Mouse (Mus musculus): Measurements from ENCODE around the gene H2al1e. TPM values are rescaled to one million over a fixed set of nuclear protein-coding genes. Genes with fewer than 3 reads are reported as not detected.
A peak's percentile ranks its signal among the peaks of the same experiment; 100 is the strongest.
"Not testable (repeated sequence)": the region's sequence is repeated elsewhere in the genome, so short reads cannot be mapped to it uniquely, and the experiment has no call there.

The H2al1e gene
- not detected in 2 replicates for total RNA-seq (2015)
- not detected in 2 replicates for total RNA-seq (2017)

GRCm38 (mm10) chrX:11311634-11312033, at the start of gene H2al1e:
Gene H2al1e (plus strand): TSS chrX:11311934.
- not testable (repeated sequence) for ATAC-seq (ENCODE audit: poor library complexity, severe bottlenecking)

- ATAC-seq (ENCODE audit: poor library complexity, severe bottlenecking), result no peak
These were observed 46.8 kb upstream of the H2al1e start for GRCm38 (mm10) chrX:11264918-11265317.

DNA sequence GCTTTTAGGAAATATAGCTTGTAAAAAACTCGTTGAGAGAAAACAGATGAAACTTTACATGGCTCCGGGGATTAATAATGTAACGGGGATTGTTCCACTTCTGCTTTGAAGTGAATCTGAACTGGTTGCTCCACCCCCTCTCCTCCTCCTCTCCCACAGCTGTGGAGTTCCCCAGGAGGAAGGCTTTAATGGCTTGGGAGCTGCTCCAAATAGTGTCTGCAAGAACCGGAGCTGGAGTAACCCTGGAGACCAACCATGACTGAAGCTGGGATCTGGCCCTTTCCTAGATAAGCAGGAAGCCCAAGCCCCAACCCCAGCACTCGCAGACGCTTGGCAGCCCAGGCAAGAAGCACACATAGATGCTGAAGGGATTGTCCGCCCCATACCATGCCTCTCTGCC, 43.9 kb upstream of the H2al1e start:
- ATAC-seq (ENCODE audit: poor library complexity, severe bottlenecking), result no peak

DNA sequence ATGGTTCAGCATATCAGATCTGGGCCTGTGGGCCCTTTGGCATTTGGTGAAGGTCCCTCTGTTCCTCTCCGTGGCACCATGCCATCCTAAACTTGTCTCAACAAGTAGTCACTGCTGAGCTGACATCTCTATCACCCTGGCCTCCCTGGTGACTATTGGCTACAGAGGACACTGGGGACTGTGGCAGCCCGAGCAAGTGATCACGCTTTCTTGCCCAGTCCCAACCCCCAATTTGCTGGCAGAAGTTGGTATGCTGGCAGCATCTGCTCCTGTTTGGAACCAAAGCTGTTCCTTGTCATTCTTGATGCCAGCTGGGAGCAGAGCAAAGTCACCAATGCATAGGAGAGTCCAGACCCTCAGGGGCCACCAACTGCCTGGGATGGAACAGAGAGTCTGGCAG, 42.7 kb upstream of the H2al1e start:
- no peak for ATAC-seq (ENCODE audit: poor library complexity, severe bottlenecking)

DNA sequence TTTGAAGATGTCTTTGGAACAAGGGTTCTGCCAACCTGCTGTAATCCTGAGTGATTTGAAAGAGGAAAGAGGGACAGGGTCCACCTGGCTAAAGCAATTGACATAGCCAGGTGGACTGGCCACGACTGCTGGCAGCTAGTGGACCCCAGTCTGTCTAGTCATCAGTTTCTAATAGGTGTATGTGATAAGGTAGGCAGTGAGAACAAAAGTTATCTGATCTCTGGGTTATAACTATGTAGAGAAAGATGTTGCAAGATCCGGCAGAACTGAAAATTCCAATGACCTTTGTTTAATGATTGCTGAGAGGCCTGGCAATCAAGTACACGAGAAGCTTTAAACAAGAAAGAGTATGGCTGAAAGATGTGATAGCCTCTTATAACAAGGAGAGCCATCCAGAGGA, 38.5 kb upstream of the H2al1e start:
- ATAC-seq (ENCODE audit: poor library complexity, severe bottlenecking), result no peak

- ATAC-seq (ENCODE audit: poor library complexity, severe bottlenecking), result no peak
These were observed 34.7 kb upstream of the H2al1e start for GRCm38 (mm10) chrX:11277083-11277482.

GRCm38 (mm10) chrX:11280741-11281140, 31.0 kb upstream of the H2al1e start:
- no peak for ATAC-seq (ENCODE audit: poor library complexity, severe bottlenecking)

- ATAC-seq (ENCODE audit: poor library complexity, severe bottlenecking), result no peak
These were observed 23.3 kb upstream of the H2al1e start for GRCm38 (mm10) chrX:11288306-11288882.

GRCm38 (mm10) chrX:11289244-11289643, 22.5 kb upstream of the H2al1e start:
- ATAC-seq (ENCODE audit: poor library complexity, severe bottlenecking), result no peak

DNA sequence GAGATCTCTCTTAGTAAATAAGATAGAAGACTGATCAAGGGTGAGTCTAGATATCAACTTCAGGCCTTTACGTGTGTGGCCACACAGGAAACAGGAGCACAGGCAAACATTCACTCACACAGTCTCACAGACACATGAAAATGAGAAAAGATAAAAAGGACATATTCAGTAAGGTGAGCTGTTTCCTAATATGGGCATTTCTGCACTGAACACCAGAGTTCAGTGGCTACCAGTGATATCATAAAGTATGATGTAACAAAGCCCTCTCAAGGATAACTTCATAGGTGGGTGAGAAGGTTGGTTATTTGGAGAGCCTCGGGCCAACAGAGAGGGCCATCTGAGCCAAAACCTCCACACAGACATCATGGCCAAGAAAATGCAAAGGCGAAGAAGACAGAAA, 12.8 kb upstream of the H2al1e start, which contains the start of gene H2al1a:
TSS of gene H2al1a (plus strand) at position 301 of the 400 bp plus-strand sequence.
- ATAC-seq (ENCODE audit: poor library complexity, severe bottlenecking), result not testable (repeated sequence)

DNA sequence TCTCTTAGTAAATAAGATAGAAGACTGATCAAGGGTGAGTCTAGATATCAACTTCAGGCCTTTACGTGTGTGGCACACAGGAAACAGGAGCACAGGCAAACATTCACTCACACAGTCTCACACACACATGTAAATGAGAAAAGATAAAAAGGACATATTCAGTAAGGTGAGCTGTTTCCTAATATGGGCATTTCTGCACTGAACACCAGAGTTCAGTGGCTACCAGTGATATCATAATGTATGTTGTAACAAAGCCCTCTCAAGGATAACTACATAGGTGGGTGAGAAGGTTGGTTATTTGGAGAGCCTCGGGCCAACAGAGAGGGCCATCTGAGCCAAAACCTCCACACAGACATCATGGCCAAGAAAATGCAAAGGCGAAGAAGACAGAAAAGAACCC, 9.6 kb upstream of the H2al1e start, which contains the start of gene H2al1b:
TSS of gene H2al1b (plus strand) at position 301 of the 400 bp plus-strand sequence.
- not testable (repeated sequence) for ATAC-seq (ENCODE audit: poor library complexity, severe bottlenecking)

DNA sequence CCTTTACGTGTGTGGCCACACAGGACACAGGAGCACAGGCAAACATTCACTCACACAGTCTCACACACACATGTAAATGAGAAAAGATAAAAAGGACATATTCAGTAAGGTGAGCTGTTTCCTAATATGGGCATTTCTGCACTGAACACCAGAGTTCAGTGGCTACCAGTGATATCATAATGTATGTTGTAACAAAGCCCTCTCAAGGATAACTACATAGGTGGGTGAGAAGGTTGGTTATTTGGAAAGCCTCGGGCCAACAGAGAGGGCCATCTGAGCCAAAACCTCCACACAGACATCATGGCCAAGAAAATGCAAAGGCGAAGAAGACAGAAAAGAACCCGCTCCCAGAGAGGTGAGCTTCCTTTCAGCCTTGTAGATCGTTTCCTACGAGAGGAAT, 6.4 kb upstream of the H2al1e start, which contains the start of gene H2al1c:
TSS of gene H2al1c (plus strand) at position 301 of the 400 bp plus-strand sequence.
- ATAC-seq (ENCODE audit: poor library complexity, severe bottlenecking), result not testable (repeated sequence)

- not testable (repeated sequence) for ATAC-seq (ENCODE audit: poor library complexity, severe bottlenecking)
These were observed 3.2 kb upstream of the H2al1e start, which contains the start of gene H2al1d for GRCm38 (mm10) chrX:11308524-11308923. Gene H2al1d (plus strand): TSS chrX:11308824.

GRCm38 (mm10) chrX:11314858-11315257, 3.1 kb downstream of the H2al1e start, which contains the start of gene H2al1f:
Gene H2al1f (plus strand): TSS chrX:11315158.
- ATAC-seq (ENCODE audit: poor library complexity, severe bottlenecking), result not testable (repeated sequence)

GRCm38 (mm10) chrX:11317956-11318355, 6.2 kb downstream of the H2al1e start, which contains the start of gene H2al1g:
Gene H2al1g (plus strand): TSS chrX:11318256.
- not testable (repeated sequence) for ATAC-seq (ENCODE audit: poor library complexity, severe bottlenecking)

DNA sequence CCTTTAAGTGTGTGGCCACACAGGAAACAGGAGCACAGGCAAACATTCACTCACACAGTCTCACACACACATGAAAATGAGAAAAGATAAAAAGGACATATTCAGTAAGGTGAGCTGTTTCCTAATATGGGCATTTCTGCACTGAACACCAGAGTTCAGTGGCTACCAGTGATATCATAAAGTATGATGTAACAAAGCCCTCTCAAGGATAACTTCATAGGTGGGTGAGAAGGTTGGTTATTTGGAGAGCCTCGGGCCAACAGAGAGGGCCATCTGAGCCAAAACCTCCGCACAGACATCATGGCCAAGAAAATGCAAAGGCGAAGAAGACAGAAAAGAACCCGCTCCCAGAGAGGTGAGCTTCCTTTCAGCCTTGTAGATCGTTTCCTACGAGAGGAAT, 9.5 kb downstream of the H2al1e start, which contains the start of gene H2al1h:
TSS of gene H2al1h (plus strand) at position 301 of the 400 bp plus-strand sequence.
- not testable (repeated sequence) for ATAC-seq (ENCODE audit: poor library complexity, severe bottlenecking)

DNA sequence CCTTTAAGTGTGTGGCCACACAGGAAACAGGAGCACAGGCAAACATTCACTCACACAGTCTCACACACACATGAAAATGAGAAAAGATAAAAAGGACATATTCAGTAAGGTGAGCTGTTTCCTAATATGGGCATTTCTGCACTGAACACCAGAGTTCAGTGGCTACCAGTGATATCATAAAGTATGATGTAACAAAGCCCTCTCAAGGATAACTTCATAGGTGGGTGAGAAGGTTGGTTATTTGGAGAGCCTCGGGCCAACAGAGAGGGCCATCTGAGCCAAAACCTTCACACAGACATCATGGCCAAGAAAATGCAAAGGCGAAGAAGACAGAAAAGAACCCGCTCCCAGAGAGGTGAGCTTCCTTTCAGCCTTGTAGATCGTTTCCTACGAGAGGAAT, 12.6 kb downstream of the H2al1e start, which contains the start of gene H2al1i:
TSS of gene H2al1i (plus strand) at position 301 of the 400 bp plus-strand sequence.
- ATAC-seq (ENCODE audit: poor library complexity, severe bottlenecking), result not testable (repeated sequence)

DNA sequence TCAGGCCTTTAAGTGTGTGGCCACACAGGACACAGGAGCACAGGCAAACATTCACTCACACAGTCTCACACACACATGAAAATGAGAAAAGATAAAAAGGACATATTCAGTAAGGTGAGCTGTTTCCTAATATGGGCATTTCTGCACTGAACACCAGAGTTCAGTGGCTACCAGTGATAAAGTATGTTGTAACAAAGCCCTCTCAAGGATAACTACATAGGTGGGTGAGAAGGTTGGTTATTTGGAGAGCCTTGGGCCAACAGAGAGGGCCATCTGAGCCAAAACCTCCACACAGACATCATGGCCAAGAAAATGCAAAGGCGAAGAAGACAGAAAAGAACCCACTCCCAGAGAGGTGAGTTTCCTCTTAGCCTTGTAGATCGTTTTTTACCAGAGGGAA, 15.8 kb downstream of the H2al1e start, which contains the start of gene H2al1j:
TSS of gene H2al1j (plus strand) at position 301 of the 400 bp plus-strand sequence.
- not testable (repeated sequence) for ATAC-seq (ENCODE audit: poor library complexity, severe bottlenecking)

GRCm38 (mm10) chrX:11345762-11346161, 34.0 kb downstream of the H2al1e start:
- no peak for ATAC-seq (ENCODE audit: poor library complexity, severe bottlenecking)

DNA sequence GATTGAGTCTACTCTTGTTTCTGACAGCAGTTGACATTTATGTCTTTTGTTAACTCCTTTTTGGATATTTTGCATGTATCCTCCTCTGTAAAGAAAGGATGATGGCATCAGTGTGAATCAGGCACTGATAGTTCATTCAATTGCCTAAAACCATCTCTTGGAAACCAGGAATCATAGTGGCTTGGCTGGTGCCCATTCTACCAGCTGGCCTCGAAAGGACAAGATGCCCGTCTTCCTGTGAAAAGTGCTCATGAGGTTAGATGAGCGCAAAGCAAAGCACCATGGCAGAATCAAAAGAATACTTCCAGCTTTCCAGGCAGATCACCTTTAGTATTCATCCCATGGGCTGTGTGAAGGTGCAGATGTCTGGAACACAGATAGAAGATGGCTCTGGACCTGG, 35.0 kb downstream of the H2al1e start:
- no peak for ATAC-seq (ENCODE audit: poor library complexity, severe bottlenecking)

GRCm38 (mm10) chrX:11360823-11361222, 49.1 kb downstream of the H2al1e start:
- peak; percentile 36; the same call in 1 of the 2 replicates for ATAC-seq (ENCODE audit: poor library complexity, severe bottlenecking)

- ATAC-seq (ENCODE audit: poor library complexity, severe bottlenecking), result peak; percentile 96
These were observed 49.5 kb downstream of the H2al1e start for GRCm38 (mm10) chrX:11361261-11361660.

Data from megakaryocyte, adult 5-6 weeks (primary cell).